Mouse (Mus musculus) kidney, postnatal 14 days (tissue): ENCODE results near the gene 1190005I06Rik.

ENCODE experiments used
- DNase-seq: peaks from one replicate; pipeline ENCODE4 v3.0.0; 2022; ENCODE audit warnings: mixed read lengths

The 1190005I06Rik gene

GRCm38 (mm10) chr8:120666807-120667470 lies 19.5 kb upstream of the 1190005I06Rik start:
- DNase-seq = no peak

- no peak for DNase-seq
Measured at GRCm38 (mm10) chr8:120665726-120666455, 18.5 kb upstream of the 1190005I06Rik start.

- DNase-seq = no peak
Measured at GRCm38 (mm10) chr8:120664566-120664965, 17.1 kb upstream of the 1190005I06Rik start.

- no peak for DNase-seq
Measured at GRCm38 (mm10) chr8:120657415-120657814, 10.0 kb upstream of the 1190005I06Rik start.

- no peak for DNase-seq
Measured at GRCm38 (mm10) chr8:120656322-120657052, 9.1 kb upstream of the 1190005I06Rik start.

- DNase-seq = peak; percentile 49
Measured at GRCm38 (mm10) chr8:120644663-120645062, 2.8 kb downstream of the 1190005I06Rik start.

GRCm38 (mm10) chr8:120642031-120642662 lies 5.3 kb downstream of the 1190005I06Rik start:
- DNase-seq = no peak

GRCm38 (mm10) chr8:120641245-120641644 lies 6.2 kb downstream of the 1190005I06Rik start:
- no peak for DNase-seq

- DNase-seq = peak; percentile 86
Measured at GRCm38 (mm10) chr8:120634329-120634839, 13.0 kb downstream of the 1190005I06Rik start.

- DNase-seq = peak; percentile 24
Measured at GRCm38 (mm10) chr8:120633665-120634271, 13.7 kb downstream of the 1190005I06Rik start.

GRCm38 (mm10) chr8:120632969-120633664 lies 14.3 kb downstream of the 1190005I06Rik start:
- DNase-seq = no peak

- DNase-seq = no peak
Measured at GRCm38 (mm10) chr8:120631441-120632375, 15.7 kb downstream of the 1190005I06Rik start.

- DNase-seq = no peak
Measured at GRCm38 (mm10) chr8:120630848-120631247, 16.6 kb downstream of the 1190005I06Rik start.

GRCm38 (mm10) chr8:120630031-120630430 lies 17.4 kb downstream of the 1190005I06Rik start:
- DNase-seq = no peak

- no peak for DNase-seq
Measured at GRCm38 (mm10) chr8:120627298-120627697, 20.1 kb downstream of the 1190005I06Rik start.

GRCm38 (mm10) chr8:120626461-120626860 lies 21.0 kb downstream of the 1190005I06Rik start:
- no peak for DNase-seq

- DNase-seq = no peak
Measured at GRCm38 (mm10) chr8:120623608-120624007, 23.8 kb downstream of the 1190005I06Rik start.

GRCm38 (mm10) chr8:120622161-120622560 lies 25.3 kb downstream of the 1190005I06Rik start:
- DNase-seq = no peak

GRCm38 (mm10) chr8:120620441-120620840 lies 27.0 kb downstream of the 1190005I06Rik start:
- no peak for DNase-seq
